Mouse (Mus musculus) forebrain, postnatal 0 days (tissue): ENCODE data around the gene Map3k10. TPM values are rescaled to one million over a fixed set of nuclear protein-coding genes. Genes with fewer than 3 reads are reported as not detected.
A peak's percentile ranks its signal among the peaks of the same experiment; 100 is the strongest.

Experiments
- ATAC-seq: fragments of 200-750 bp; cut with Nextera tagmentation; 2 replicates; pipeline ENCODE4 v1.8.0; 2017; ENCODE audit warnings: mild to moderate bottlenecking, moderate library complexity
- DNase-seq: peaks from one replicate; pipeline ENCODE4 v3.0.0-alpha.2; 2015
- H3K27ac ChIP-seq: fragments of 300-500 bp; sonication (generic); 2 replicates; pipeline ENCODE4 v1.5.1; 2014; ENCODE audit warnings: low read depth, mild to moderate bottlenecking, antibody characterized with exemption, low read length, moderate library complexity, mixed read lengths
- H3K27me3 ChIP-seq: fragments of 300-500 bp; sonication (generic); 2 replicates; pipeline ENCODE4 v1.6.1; 2014; ENCODE audit warnings: mild to moderate bottlenecking, low read length, mixed read lengths; ENCODE audit not compliant: insufficient read depth
- H3K36me3 ChIP-seq: fragments of 300-500 bp; sonication (generic); 2 replicates; pipeline ENCODE4 v1.6.1; 2014; ENCODE audit warnings: mild to moderate bottlenecking, moderate library complexity; ENCODE audit not compliant: insufficient read depth
- H3K4me1 ChIP-seq: fragments of 300-500 bp; sonication (generic); 2 replicates; pipeline ENCODE4 v1.6.1; 2014; ENCODE audit warnings: antibody characterized with exemption; ENCODE audit not compliant: insufficient read depth
- H3K4me2 ChIP-seq: fragments of 300-500 bp; sonication (generic); 2 replicates; pipeline ENCODE4 v1.6.1; 2014; ENCODE audit warnings: low read depth, mild to moderate bottlenecking, moderate library complexity
- H3K4me3 ChIP-seq: fragments of 300-500 bp; sonication (generic); 2 replicates; pipeline ENCODE4 v1.5.1; 2014; ENCODE audit warnings: low read depth, low read length, mixed read lengths
- H3K9ac ChIP-seq: fragments of 300-500 bp; sonication (generic); 2 replicates; pipeline ENCODE4 v1.6.1; 2014; ENCODE audit warnings: mild to moderate bottlenecking
- H3K9me3 ChIP-seq: fragments of 300-500 bp; sonication (generic); 2 replicates; pipeline ENCODE4 v1.6.1; 2016; ENCODE audit warnings: low read length
- CTCF ChIP-seq: sonication (generic); IDR thresholded peaks from 2 replicates; pipeline ENCODE4 v1.5.1; 2016; ENCODE audit warnings: antibody characterized with exemption, control low read depth, low read depth
- WGBS: fragments of 180-500 bp; shearing (Covaris S2); extraction: QIAGEN DNeasy Blood & Tissue Kit; methylation state at CpG from one replicate; pipeline ENCODE4 v1.1.7; 2014; 5-methylcytosine and 5-hydroxymethylcytosine counted together
- polyA plus RNA-seq: library from polyadenylated mRNA; unstranded; fragments of >200 nt; fragmentation: Nextera tagmentation; extraction: Ambion mirVana; gene quantifications from 2 replicates; pipeline ENCODE4 v1.2.1, GENCODE M21; 2015
- total RNA-seq: library from RNA; depleted of rRNA; stranded (reverse); fragments of >200 nt; gene quantifications from 2 replicates; pipeline ENCODE4 v1.2.3, GENCODE M21; 2014

Map3k10 gene
- total and polyA plus RNA-seq, 2 experiments from 2014 or later = 22.5 to 117 TPM

- H3K36me3 ChIP-seq = no peaks in the 10 kb centered on the region
- peak overlapping the region; percentile 46 for H3K4me3 ChIP-seq
- peak overlapping the region; percentile 86 for H3K27ac ChIP-seq
- ATAC-seq = no peak
- H3K9ac ChIP-seq = peak overlapping the region; percentile 46
- no peak for DNase-seq
- H3K4me1 ChIP-seq = 0 out of 2 replicates have a peak, but pooled peaks cover 6% of the 10 kb centered on the region
- H3K4me2 ChIP-seq = peak overlapping the region; percentile 65
- no peaks in the 10 kb centered on the region for H3K27me3 ChIP-seq
- no peak for TF ChIP-seq CTCF
- 33% methylated on average over 14 of the region's 14 CpGs for WGBS
- H3K9me3 ChIP-seq = no peaks in the 10 kb centered on the region
Observed at GRCm38 (mm10) chr7:27688246-27688788, 13.9 kb upstream of the Map3k10 start.

GRCm38 (mm10) chr7:27687836-27688235, 13.4 kb upstream of the Map3k10 start:
- DNase-seq (no peak), ATAC-seq (no peak)
- Histone ChIP-seq H3K4me1 (0 out of 2 replicates have a peak, but pooled peaks cover 6% of the 10 kb centered on the region), H3K27ac (no peak overlapping the region), H3K9ac (peak overlapping the region; percentile 46; the same call in 1 of the 2 replicates), H3K4me3 (no peak overlapping the region), H3K4me2 (peak overlapping the region; percentile 65; the same call in 1 of the 2 replicates), H3K27me3 (no peaks in the 10 kb centered on the region), H3K36me3 (no peaks in the 10 kb centered on the region), H3K9me3 (no peaks in the 10 kb centered on the region)
- 68% methylated on average over 3 of the region's 3 CpGs for WGBS
- TF ChIP-seq CTCF = no peak

DNA sequence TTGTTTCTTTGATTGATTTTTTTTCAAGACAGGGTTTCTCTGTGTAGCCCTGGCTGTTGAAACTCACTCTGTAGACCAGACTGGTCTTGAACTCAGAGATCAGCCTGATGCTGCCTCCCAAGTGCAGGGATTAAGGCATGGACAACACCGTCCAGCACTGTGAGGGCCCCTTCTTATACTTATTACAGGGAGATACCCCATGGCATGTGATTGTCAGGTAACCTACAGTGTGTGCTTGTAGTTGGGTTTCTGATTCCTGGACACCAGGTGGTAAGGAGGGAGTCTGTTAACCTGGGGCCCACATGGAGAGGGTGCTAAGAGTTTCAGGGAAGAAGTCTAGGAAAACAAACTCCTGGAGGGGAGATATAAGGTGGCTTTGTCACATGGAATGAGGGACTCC, 12.6 kb upstream of the Map3k10 start:
- no peak overlapping the region for H3K4me3 ChIP-seq
- no peak overlapping the region for H3K4me2 ChIP-seq
- no peak overlapping the region for H3K9ac ChIP-seq
- whole genome bisulfite sequencing = 88% methylated on average over 1 of the region's 1 CpGs
- H3K27me3 ChIP-seq = no peaks in the 10 kb centered on the region
- H3K27ac ChIP-seq = no peak overlapping the region
- H3K4me1 ChIP-seq = 0 out of 2 replicates have a peak, but pooled peaks cover 6% of the 10 kb centered on the region
- no peaks in the 10 kb centered on the region for H3K9me3 ChIP-seq
- no peak for TF ChIP-seq CTCF
- no peak for DNase-seq
- no peak for ATAC-seq
- no peaks in the 10 kb centered on the region for H3K36me3 ChIP-seq

DNA sequence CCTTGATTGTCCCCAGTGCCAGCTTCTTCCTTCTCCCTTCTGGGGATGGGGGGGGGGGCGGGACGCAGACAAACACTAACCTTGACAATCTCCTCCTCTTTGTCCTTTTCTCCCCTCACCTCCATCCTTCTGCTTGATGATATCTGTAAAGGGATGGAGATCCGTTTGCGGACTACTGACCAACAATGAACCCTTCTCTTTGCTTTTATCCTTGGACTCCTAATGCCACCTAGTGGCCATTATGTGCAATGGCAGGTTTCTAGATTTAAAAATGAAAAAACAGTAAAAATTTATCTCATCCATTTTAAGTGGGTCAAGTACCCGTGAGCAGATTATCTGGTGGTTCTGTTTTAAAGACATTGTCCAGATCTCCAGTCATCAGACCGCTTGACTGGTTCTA, 11.3 kb upstream of the Map3k10 start:
- no peaks in the 10 kb centered on the region for H3K9me3 ChIP-seq
- H3K27ac ChIP-seq = no peak overlapping the region
- DNase-seq (peak; percentile 70), ATAC-seq (no peak)
- H3K4me1 ChIP-seq = 0 out of 2 replicates have a peak, but pooled peaks cover 6% of the 10 kb centered on the region
- peak overlapping the region; percentile 45 for H3K4me2 ChIP-seq
- peak; percentile 86 for TF ChIP-seq CTCF
- H3K4me3 ChIP-seq = peak overlapping the region; percentile 30
- no peaks in the 10 kb centered on the region for H3K27me3 ChIP-seq
- H3K36me3 ChIP-seq = no peaks in the 10 kb centered on the region
- under 1% methylated on average over 6 of the region's 6 CpGs for WGBS
- peak overlapping the region; percentile 28; the same call in 1 of the 2 replicates for H3K9ac ChIP-seq

DNA sequence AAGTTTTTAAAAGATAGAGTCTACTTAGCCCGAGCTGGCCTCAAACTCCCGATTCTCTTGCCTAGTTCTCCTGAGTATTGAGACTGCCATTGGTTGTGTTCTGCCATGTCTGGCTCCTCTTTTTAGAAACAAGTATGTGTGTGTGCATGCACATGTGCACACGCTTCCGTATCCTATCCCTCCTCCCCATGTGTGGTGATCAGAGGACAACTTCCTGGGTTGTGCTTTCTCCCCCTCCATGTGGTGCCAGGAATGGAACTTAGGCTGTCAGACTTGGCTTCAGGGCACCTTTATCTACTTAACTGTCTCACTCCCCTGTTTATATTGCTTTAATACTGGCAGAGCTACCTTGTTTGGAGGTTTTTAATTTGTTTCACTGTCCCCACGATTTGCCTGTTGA, 10.8 kb upstream of the Map3k10 start:
- 25% methylated on average over 5 of the region's 5 CpGs for WGBS
- 0 out of 2 replicates have a peak, but pooled peaks cover 6% of the 10 kb centered on the region for H3K4me1 ChIP-seq
- peak overlapping the region; percentile 30 for H3K4me3 ChIP-seq
- no peaks in the 10 kb centered on the region for H3K9me3 ChIP-seq
- no peaks in the 10 kb centered on the region for H3K27me3 ChIP-seq
- no peaks in the 10 kb centered on the region for H3K36me3 ChIP-seq
- no peak for ATAC-seq
- no peak for DNase-seq
- H3K4me2 ChIP-seq = peak overlapping the region; percentile 45
- no peak for TF ChIP-seq CTCF
- 0 out of 2 replicates have a peak overlapping the region, but pooled peaks have one; percentile 28 for H3K9ac ChIP-seq
- H3K27ac ChIP-seq = no peak overlapping the region

DNA sequence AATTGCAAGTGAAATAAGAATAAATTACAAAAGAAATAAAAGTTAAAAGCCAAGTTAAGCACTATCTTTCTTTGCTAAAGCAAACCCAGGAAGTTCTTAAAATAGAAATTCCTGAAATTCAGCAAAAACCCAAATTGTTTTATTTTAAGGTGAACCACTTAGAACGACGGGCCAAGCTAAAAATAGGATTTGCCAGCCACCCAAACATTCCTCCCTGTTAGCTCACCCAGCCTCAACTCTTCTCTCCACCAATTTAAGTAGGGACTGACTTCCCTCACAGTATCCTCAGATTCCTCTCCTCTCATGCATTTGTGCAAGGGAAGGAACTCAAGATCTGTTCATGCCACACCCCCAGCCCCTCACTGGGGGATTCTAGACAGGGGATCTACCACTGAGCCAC, 8.8 kb upstream of the Map3k10 start:
- 62% methylated on average over 2 of the region's 2 CpGs for WGBS
- 0 out of 2 replicates have a peak, but pooled peaks cover 6% of the 10 kb centered on the region for H3K4me1 ChIP-seq
- no peaks in the 10 kb centered on the region for H3K36me3 ChIP-seq
- no peak overlapping the region for H3K9ac ChIP-seq
- H3K27me3 ChIP-seq = no peaks in the 10 kb centered on the region
- H3K27ac ChIP-seq = no peak overlapping the region
- H3K9me3 ChIP-seq = no peaks in the 10 kb centered on the region
- ATAC-seq = no peak
- no peak overlapping the region for H3K4me2 ChIP-seq
- H3K4me3 ChIP-seq = no peak overlapping the region
- no peak for TF ChIP-seq CTCF
- no peak for DNase-seq

- Histone ChIP-seq H3K4me2 (peak overlapping the region; percentile 97), H3K4me3 (peak overlapping the region; percentile 90), H3K27me3 (no peaks in the 10 kb centered on the region), H3K27ac (peak overlapping the region; percentile 80), H3K9ac (peak overlapping the region; percentile 88), H3K4me1 (peaks cover 20% of the 10 kb centered on the region), H3K9me3 (no peaks in the 10 kb centered on the region), H3K36me3 (peaks cover 10% of the 10 kb centered on the region)
- peak; percentile 24; the same call in 1 of the 2 replicates for TF ChIP-seq CTCF
- no peak for ATAC-seq
- WGBS = 34% methylated on average over 14 of the region's 14 CpGs
- DNase-seq = no peak
Observed at GRCm38 (mm10) chr7:27675222-27675612, 819 bp upstream of the Map3k10 start.
